Mouse (Mus musculus): Measurements from ENCODE around the gene Nnmt. TPM values are rescaled to one million over a fixed set of nuclear protein-coding genes. Genes with fewer than 3 reads are reported as not detected.
A peak's percentile ranks its signal among the peaks of the same experiment; 100 is the strongest.

The Nnmt gene
- polyA plus RNA-seq, 2 experiments, result 2.9 to 13.4 TPM

DNA sequence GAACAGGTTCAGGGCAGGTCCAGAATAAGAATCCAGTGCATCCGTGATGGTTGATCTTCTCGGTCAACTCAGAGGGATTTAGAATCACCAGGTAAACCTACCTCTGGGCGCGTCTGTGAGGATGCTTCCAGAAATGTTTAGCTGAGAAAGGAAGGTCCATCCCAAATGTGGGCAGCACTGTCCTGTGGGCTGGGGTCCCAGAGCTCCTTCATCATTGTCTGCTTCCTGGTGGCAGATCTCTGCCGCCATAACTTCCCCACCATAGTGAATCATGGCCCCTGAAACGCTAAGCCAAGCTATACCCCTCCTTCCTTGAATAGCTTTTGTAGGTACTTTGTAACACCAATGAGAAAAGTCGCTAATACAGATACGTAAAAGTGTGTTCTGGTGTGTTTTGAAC is 36.7 kb upstream of the Nnmt start:
- H3K9ac ChIP-seq (ENCODE audit: low read depth, low read length, severe bottlenecking), result no peak overlapping the region
- no peak overlapping the region for H3K4me3 ChIP-seq (replicated peaks; ENCODE audit: low read length)
- no peaks in the 10 kb centered on the region; the same call in 1 of the 2 replicates for H3K9me3 ChIP-seq (ENCODE audit: control insufficient read depth, low read length)
- no peak for DNase-seq (ENCODE audit: low spot score)
- no peaks in the 10 kb centered on the region for H3K4me1 ChIP-seq (ENCODE audit: control insufficient read depth, insufficient read depth, low read length)
- TF ChIP-seq POLR2A (IDR thresholded peaks at IDR 0.05; ENCODE audit: borderline replicate concordance, extremely low read depth, insufficient read depth, insufficient read length), result no peak
- H3K27me3 ChIP-seq (ENCODE audit: control insufficient read depth, insufficient read depth, low read length), result no peaks in the 10 kb centered on the region
- H3K27ac ChIP-seq (replicated peaks; ENCODE audit: low read depth, low read length), result no peak overlapping the region
- ATAC-seq (ENCODE audit: low FRiP score, low read depth), result no peak
- WGBS, result 96% methylated on average over 8 of the region's 8 CpGs
- H3K36me3 ChIP-seq (ENCODE audit: control insufficient read depth, insufficient read depth, low read length), result no peaks in the 10 kb centered on the region
- no peak overlapping the region for H3K4me2 ChIP-seq (replicated peaks; ENCODE audit: low read depth, low read length, severe bottlenecking)

DNA sequence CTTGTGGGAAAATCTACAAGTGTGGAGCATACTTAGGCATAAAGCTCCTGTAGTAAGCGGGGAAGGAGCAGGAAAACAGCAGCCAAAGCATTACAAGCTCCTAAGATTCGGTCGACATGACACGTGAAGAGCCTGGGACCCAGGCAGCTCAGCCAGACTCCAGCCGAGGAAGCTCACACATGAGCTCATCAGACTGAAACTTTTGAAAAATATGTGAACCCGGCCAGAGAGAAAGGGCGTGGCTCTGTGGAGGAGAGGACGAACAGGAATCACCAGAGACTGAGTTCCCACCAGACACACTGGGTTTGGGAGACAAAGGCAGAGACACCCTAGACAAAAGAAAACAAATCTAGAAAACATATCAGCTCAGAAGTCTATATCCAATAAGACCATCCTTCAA is 35.9 kb upstream of the Nnmt start:
- H3K9me3 ChIP-seq (ENCODE audit: control insufficient read depth, low read length), result no peaks in the 10 kb centered on the region; the same call in 1 of the 2 replicates
- no peaks in the 10 kb centered on the region for H3K4me1 ChIP-seq (ENCODE audit: control insufficient read depth, insufficient read depth, low read length)
- no peak overlapping the region for H3K4me2 ChIP-seq (replicated peaks; ENCODE audit: low read depth, low read length, severe bottlenecking)
- no peak overlapping the region for H3K9ac ChIP-seq (ENCODE audit: low read depth, low read length, severe bottlenecking)
- no peak overlapping the region for H3K4me3 ChIP-seq (replicated peaks; ENCODE audit: low read length)
- ATAC-seq (ENCODE audit: low FRiP score, low read depth), result no peak
- no peaks in the 10 kb centered on the region for H3K27me3 ChIP-seq (ENCODE audit: control insufficient read depth, insufficient read depth, low read length)
- WGBS, result 79% methylated on average over 8 of the region's 8 CpGs
- no peak for TF ChIP-seq POLR2A (IDR thresholded peaks at IDR 0.05; ENCODE audit: borderline replicate concordance, extremely low read depth, insufficient read depth, insufficient read length)
- no peak overlapping the region for H3K27ac ChIP-seq (replicated peaks; ENCODE audit: low read depth, low read length)
- DNase-seq (ENCODE audit: low spot score), result no peak
- no peaks in the 10 kb centered on the region for H3K36me3 ChIP-seq (ENCODE audit: control insufficient read depth, insufficient read depth, low read length)

DNA sequence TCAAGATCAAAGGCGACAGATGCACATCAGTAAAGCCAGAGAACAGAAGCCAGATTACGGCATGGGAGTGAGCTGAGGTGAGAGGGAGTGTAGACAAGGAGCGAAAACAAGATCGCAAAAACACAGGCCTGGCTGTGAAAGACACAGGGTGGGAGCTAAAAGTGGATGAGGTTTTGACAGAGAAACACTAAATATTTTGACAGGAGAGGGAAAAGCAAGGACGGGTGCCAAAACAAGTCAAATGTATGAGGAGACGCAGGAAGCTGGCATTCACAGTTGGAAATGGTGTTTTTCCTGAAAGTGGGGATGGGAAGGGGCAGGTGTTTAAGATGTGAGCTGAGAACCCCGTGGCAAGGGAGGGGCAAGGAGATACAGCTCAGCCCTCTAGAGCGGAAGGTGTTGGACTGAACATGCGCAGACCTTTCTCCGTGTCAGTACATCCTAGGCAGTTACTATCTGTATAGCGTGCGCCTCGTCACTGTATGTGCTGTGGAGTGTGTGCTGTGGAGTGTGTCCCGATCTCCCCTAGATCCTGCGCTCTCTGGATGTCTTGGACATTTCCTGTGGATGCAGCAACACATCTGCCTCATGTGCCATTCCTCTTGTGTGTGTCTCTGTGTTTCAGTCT is 33.3 kb upstream of the Nnmt start:
- Histone ChIP-seq H3K4me2 (replicated peaks; ENCODE audit: low read depth, low read length, severe bottlenecking) (no peak overlapping the region), H3K27ac (replicated peaks; ENCODE audit: low read depth, low read length) (no peak overlapping the region), H3K9ac (ENCODE audit: low read depth, low read length, severe bottlenecking) (no peak overlapping the region), H3K36me3 (ENCODE audit: control insufficient read depth, insufficient read depth, low read length) (no peaks in the 10 kb centered on the region), H3K4me3 (replicated peaks; ENCODE audit: low read length) (no peak overlapping the region), H3K27me3 (ENCODE audit: control insufficient read depth, insufficient read depth, low read length) (no peaks in the 10 kb centered on the region), H3K9me3 (ENCODE audit: control insufficient read depth, low read length) (no peaks in the 10 kb centered on the region), H3K4me1 (ENCODE audit: control insufficient read depth, insufficient read depth, low read length) (no peaks in the 10 kb centered on the region)
- WGBS, result 60% methylated on average over 15 of the region's 15 CpGs
- TF ChIP-seq POLR2A (IDR thresholded peaks at IDR 0.05; ENCODE audit: borderline replicate concordance, extremely low read depth, insufficient read depth, insufficient read length), result no peak
- ATAC-seq (ENCODE audit: low FRiP score, low read depth) (no peak), DNase-seq (ENCODE audit: low spot score) (peak; percentile 1)

DNA sequence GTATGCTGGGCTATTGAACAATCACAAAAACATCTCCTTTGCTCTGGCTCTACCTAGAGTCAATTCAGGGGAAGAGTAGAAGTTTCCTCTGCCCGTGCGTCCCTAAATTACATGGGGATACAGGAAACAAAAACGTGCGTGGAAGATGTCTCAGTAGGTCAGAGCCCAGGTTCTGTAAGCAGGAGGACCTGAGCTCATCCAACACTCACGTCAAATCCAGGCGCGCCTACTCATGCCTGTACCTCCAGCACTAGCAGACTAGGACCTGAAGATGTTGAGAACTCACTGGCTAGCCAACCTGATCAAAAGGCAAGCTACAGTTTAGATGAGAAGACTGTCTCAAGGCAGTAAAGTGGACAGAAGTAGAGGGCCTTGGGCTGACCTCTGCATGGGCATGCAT is 32.2 kb upstream of the Nnmt start:
- Histone ChIP-seq H3K27ac (replicated peaks; ENCODE audit: low read depth, low read length) (no peak overlapping the region), H3K9ac (ENCODE audit: low read depth, low read length, severe bottlenecking) (no peak overlapping the region), H3K27me3 (ENCODE audit: control insufficient read depth, insufficient read depth, low read length) (no peaks in the 10 kb centered on the region), H3K4me1 (ENCODE audit: control insufficient read depth, insufficient read depth, low read length) (no peaks in the 10 kb centered on the region), H3K9me3 (ENCODE audit: control insufficient read depth, low read length) (no peaks in the 10 kb centered on the region), H3K4me2 (replicated peaks; ENCODE audit: low read depth, low read length, severe bottlenecking) (no peak overlapping the region), H3K36me3 (ENCODE audit: control insufficient read depth, insufficient read depth, low read length) (no peaks in the 10 kb centered on the region), H3K4me3 (replicated peaks; ENCODE audit: low read length) (no peak overlapping the region)
- 90% methylated on average over 7 of the region's 7 CpGs for WGBS
- DNase-seq (ENCODE audit: low spot score), result no peak
- no peak for ATAC-seq (ENCODE audit: low FRiP score, low read depth)
- no peak for TF ChIP-seq POLR2A (IDR thresholded peaks at IDR 0.05; ENCODE audit: borderline replicate concordance, extremely low read depth, insufficient read depth, insufficient read length)

DNA sequence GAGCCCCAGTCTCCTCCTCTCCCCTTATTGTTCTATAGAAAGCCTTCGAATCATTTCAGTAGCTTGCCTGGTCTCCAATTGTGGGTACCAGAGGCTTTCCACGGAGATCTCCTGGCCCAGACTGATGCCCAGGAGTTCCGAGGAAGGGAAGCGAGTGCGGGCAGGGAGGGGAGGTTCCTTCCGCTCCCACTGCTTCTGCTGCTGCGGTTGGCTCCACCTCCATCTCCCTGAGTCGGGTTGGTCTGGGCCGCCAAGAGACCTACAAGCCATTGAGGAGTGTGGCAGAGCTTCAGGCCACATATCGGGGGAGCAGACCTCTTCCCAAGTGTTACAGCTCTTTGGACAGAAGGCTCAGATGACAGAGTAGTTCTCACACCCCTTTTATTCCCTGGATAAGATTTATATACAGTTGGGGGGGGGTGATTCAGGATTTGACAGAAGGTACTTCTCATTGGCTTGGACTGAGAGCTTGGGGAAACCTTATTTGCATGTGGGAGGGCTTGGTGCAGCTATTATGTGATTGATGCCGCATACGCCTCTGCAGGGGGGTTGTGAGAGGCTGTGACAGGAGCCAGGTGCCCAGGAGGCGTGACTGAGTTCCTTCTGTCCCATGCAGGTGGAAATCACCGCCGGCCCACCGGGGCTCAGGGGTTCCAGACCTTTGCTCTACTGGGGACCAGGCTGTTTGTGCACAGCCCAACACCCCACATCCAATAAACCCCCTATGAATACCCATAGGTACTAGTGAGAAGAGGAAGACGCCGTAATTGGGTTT is 30.8 kb upstream of the Nnmt start:
- TF ChIP-seq POLR2A (IDR thresholded peaks at IDR 0.05; ENCODE audit: borderline replicate concordance, extremely low read depth, insufficient read depth, insufficient read length), result no peak

More for the DNA sequence above, 30.8 kb upstream of the Nnmt start:
- ATAC-seq (ENCODE audit: low FRiP score, low read depth) (no peak), DNase-seq (ENCODE audit: low spot score) (peak; percentile 1)
- no peaks in the 10 kb centered on the region for H3K4me1 ChIP-seq (ENCODE audit: control insufficient read depth, insufficient read depth, low read length)
- H3K4me2 ChIP-seq (replicated peaks; ENCODE audit: low read depth, low read length, severe bottlenecking), result no peak overlapping the region
- no peaks in the 10 kb centered on the region for H3K27me3 ChIP-seq (ENCODE audit: control insufficient read depth, insufficient read depth, low read length)
- H3K9ac ChIP-seq (ENCODE audit: low read depth, low read length, severe bottlenecking), result no peak overlapping the region
- H3K36me3 ChIP-seq (ENCODE audit: control insufficient read depth, insufficient read depth, low read length), result no peaks in the 10 kb centered on the region
- H3K27ac ChIP-seq (replicated peaks; ENCODE audit: low read depth, low read length), result no peak overlapping the region
- H3K4me3 ChIP-seq (replicated peaks; ENCODE audit: low read length), result no peak overlapping the region
- WGBS, result 39% methylated on average over 18 of the region's 18 CpGs
- no peaks in the 10 kb centered on the region for H3K9me3 ChIP-seq (ENCODE audit: control insufficient read depth, low read length)
